Mouse (Mus musculus) left cerebral cortex, postnatal 14 days (tissue): Measurements from ENCODE around the gene Unk. TPM values are rescaled to one million over a fixed set of nuclear protein-coding genes. Genes with fewer than 3 reads are reported as not detected.

Experiments used
- DNase-seq, 2 experiments: peaks; one replicate each; pipeline ENCODE4 v3.0.0; 2021 to 2022; ENCODE audit warnings: low spot score in 2 of 2, mixed read lengths in 1 of 2
- intact Hi-C: fragments of 180-260 bp; cut with DNase I; formaldehyde crosslinking; loops from one replicate; pipeline ENCODE4 v1.15.1; 2025
- total RNA-seq, 2 experiments: library from RNA; stranded (reverse); gene quantifications; 2 replicates each; pipeline ENCODE4 v1.2.3; 2021

The Unk gene
- total RNA-seq, 2 experiments from 2014 or later, result 23.8 to 25.5 TPM

GRCm38 (mm10) chr11:116024356-116024808 is 5.7 kb upstream of the Unk start:
- intact Hi-C loops, result loop anchor here (5.0 kb wide), 1 partner anchor 108 kb away; the partner anchor contains the start of gene Trim65

GRCm38 (mm10) chr11:116025056-116025845 is 4.9 kb upstream of the Unk start:
- DNase-seq, result no peak
- intact Hi-C loops, result no loop called here

More at GRCm38 (mm10) chr11:116024356-116024808, 5.7 kb upstream of the Unk start:
- DNase-seq, result peak; percentile 98 to 99

- DNase-seq, result no peak
- intact Hi-C loops, result no loop called here
These were observed 2.4 kb upstream of the Unk start, which contains the start of gene H3f3b for GRCm38 (mm10) chr11:116027756-116028155. Gene H3f3b (minus strand): TSS chr11:116027962.

GRCm38 (mm10) chr11:116028177-116028865 is 1.8 kb upstream of the Unk start:
- DNase-seq, result no peak
- intact Hi-C loops, result no loop called here

- intact Hi-C loops, result no loop called here
- DNase-seq, result no peak
These were observed 846 bp upstream of the Unk start for GRCm38 (mm10) chr11:116029086-116029865.

GRCm38 (mm10) chr11:116030898-116031845 is 1.1 kb downstream of the Unk start:
- DNase-seq, result peak in 1 of 2 experiments; percentile 62
- intact Hi-C loops, result loop anchor here (5.0 kb wide), 1 partner anchor 56 kb away; the partner anchor contains the start of gene Wbp2

- no peak for DNase-seq
- intact Hi-C loops, result loop anchor here (5.0 kb wide), 1 partner anchor 53 kb away; the partner anchor contains the start of gene Wbp2
These were observed 4.5 kb downstream of the Unk start for GRCm38 (mm10) chr11:116034584-116034983.

- intact Hi-C loops, result no loop called here
- no peak for DNase-seq
These were observed 6.5 kb downstream of the Unk start for GRCm38 (mm10) chr11:116036671-116037070.

- DNase-seq, result no peak
- intact Hi-C loops, result no loop called here
These were observed 7.7 kb downstream of the Unk start for GRCm38 (mm10) chr11:116037826-116038225.

GRCm38 (mm10) chr11:116040593-116040992 is 10.5 kb downstream of the Unk start:
- no peak for DNase-seq
- intact Hi-C loops, result no loop called here

GRCm38 (mm10) chr11:116041833-116042232 is 11.7 kb downstream of the Unk start:
- no peak for DNase-seq
- intact Hi-C loops, result no loop called here

- intact Hi-C loops, result no loop called here
- no peak for DNase-seq
These were observed 12.4 kb downstream of the Unk start for GRCm38 (mm10) chr11:116042372-116043138.

- DNase-seq, result no peak
- intact Hi-C loops, result no loop called here
These were observed 13.2 kb downstream of the Unk start for GRCm38 (mm10) chr11:116043286-116043685.

GRCm38 (mm10) chr11:116045173-116045572 is 15.1 kb downstream of the Unk start:
- DNase-seq, result no peak
- intact Hi-C loops, result no loop called here

GRCm38 (mm10) chr11:116049610-116050009 is 19.5 kb downstream of the Unk start:
- intact Hi-C loops, result no loop called here
- DNase-seq, result no peak

GRCm38 (mm10) chr11:116050196-116050595 is 20.1 kb downstream of the Unk start:
- no peak for DNase-seq
- intact Hi-C loops, result no loop called here

- intact Hi-C loops, result no loop called here
- no peak for DNase-seq
These were observed 23.5 kb downstream of the Unk start for GRCm38 (mm10) chr11:116053510-116054229.
